Mouse (Mus musculus): Measurements from ENCODE around the gene Ssh3.
"Not testable (repeated sequence)": the region's sequence is repeated elsewhere in the genome, so short reads cannot be mapped to it uniquely, and the experiment has no call there.

The Ssh3 gene

DNA sequence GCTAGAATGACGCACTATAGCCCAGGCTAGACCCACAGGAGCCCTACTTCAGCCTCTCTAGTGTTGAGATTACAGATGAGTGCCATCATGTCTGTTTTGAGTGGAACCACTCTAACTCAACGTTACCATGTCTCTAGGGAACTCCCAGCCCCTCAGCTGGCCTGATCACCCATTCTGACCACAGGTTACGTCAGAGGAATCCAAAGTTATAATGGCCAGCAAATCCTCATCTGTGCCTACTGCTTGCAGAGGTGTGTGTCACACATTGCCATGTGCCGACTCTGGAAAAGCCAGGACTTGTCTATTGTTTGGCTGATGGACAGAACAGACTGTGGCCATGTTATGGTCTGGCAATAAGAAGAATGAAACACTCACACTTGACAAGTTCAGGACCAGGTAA lies 26.4 kb upstream of the Ssh3 start:
- no peak for DNase-seq

DNA sequence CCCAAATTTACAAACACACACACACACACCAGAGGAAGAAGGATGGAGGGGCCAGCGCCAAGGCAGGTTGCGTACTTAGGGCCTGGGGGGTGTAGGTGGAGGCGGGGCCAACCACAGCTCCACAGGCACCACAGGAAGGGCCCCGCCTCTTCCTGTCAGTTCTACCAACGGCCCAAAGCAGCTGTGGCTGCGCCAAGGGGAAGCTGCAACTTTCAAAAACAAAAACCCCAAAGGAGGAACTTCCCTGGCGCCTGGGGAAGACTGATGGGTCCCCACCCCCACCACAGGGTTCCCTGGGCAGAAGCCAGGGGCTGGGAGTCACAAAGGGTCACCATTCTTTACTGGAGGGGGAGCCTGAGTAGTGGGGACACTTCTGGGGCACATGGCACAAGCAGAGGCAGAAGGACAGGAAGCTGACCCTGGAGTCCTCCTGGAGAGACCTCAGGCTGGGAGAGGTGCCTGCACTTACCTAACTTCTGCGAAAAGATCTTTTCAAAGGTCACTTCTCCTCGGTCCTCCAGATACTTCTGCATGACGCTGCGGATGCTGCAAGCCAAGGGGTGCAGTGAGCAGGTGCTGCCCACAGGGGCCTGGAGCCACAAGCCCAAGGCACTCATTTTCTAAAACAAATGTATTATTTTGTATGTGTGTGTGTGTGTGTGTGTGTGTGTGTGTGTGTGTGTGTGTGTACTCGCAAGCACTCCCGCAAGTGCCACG lies 25.6 kb upstream of the Ssh3 start:
- DNase-seq: peak; percentile 66

DNA sequence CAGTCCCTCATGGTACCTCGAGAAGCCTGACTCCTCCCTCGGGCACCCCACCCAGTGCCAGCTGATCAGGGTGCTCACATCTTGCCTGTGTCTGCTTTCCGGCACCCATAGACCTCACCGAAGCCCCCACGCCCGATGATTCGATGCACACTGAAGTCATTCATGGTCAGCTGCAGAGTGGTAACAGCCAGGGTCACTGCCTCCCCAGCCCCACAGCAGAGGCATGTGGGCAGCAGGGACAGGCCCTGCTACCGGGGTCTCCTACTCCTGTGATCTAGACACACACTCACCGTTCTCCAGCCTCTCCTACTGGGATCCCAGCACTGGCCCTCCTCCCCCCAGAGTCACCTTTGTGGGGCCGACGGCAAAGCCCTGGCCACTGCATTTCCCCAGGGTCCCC lies 22.2 kb upstream of the Ssh3 start:
- DNase-seq: no peak

DNA sequence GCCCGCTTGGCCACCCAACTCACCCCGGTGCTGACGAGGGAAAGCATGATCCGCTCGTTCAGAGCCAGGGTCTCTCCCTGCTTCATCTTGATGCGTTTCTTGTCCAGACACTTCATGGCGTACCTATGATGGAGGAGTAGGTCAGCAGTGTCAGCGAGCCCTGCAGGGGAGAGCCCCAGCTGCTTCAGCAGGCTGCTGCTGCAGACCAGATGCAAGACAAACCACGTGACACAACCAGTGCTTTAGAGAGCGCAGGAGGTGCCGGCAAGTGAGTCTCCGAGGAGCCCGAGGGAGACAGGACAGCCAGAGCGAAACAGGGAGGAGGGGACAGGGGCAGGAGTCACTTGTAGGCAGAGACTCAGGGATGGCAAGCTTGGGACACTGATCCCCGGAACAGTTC lies 21.8 kb upstream of the Ssh3 start:
- DNase-seq: no peak

DNA sequence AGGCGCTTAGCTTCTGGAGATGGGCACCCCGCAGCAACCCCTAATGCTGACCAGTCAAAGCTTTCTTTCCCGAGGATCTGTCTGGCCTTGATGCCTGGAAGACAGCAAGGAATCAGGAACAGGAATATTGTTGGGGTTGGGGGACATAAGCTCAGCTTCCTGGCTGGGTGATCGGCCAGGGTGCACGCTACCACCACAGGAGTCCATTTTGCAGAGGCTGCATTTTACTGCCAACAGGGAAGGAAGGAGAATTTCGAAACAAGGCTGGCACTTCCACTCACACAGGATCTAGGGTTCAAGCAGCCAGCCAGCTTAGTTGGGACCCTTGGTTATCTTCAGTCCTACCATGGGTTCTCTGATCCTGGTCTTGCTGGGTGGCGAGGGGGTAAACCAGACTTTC lies 14.7 kb upstream of the Ssh3 start:
- no peak for DNase-seq

DNA sequence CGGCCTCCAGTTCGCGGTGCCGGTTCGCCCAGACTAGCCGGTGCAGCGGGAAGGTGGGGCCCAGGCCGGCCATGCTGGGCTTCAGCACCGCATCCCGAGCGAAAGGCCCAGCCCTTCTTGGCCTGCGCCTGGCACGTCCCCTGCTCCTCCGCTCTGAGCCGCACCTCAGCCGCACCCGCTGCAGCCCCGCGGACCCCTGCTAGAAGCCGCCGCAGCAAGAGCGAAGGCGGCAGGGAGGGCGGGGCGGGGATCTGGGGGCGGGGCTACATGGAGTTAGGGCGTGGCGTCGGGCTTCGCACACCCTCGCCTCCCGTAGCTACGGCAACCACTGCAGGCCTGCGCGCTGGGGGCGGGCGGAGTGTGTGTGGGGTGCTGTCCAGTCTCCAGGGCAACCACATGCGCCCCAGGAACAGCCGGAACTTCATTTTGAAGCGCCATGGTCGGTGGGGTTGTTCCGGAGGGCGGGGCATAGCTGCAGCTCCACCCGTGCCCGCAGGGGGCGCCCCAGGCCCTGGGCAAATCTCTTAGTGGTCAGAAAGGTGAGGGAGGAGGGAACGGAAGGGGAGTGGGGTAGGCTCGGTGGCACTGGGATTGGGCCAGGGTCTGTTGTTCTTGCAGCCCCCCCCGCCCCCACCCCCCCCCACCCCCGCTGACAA lies 14.0 kb upstream of the Ssh3 start, which contains the start of gene Ankrd13d:
Gene Ankrd13d, minus strand, starts transcription at position 240 of the 656 bp plus-strand sequence.
- peak; percentile 90 for DNase-seq

DNA sequence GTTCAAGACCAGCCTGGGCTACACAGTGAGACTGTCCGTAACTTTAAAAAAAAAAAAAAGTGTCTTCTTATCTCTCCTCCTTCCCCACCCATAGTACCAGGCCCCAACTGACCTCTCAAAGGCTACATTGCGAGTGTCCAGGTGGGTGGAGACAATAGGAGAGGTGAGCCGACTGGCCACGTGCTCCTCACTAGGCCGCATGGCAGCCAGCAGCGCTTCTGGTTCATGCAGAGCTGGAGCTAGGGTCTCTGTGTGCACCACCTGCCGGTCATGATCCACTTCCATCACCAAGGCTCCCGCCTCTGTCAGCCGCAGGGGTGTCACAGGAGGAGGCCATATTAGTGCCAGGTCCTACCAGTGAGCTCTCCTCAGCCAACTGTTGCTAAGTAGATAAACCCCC lies 11.4 kb upstream of the Ssh3 start:
- DNase-seq: no peak

DNA sequence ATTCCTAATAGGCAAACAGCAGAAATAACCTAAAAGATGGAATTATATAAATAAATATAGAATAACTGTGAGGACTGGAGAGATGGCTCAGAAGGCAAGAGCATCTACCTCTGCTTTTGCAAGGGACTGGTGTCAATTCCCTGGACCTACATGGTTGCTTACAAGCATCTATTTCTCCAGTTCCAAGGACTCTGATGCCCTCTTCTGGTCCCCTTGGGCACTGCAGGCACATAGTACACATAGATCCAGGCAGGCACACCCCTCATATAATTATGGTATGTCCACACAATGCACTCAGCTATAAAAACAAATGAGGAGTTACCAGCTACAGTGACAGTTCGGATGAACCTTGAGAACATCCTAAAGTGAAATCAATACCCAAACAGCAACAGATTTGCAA lies 10.5 kb upstream of the Ssh3 start:
- DNase-seq: peak; percentile 42

DNA sequence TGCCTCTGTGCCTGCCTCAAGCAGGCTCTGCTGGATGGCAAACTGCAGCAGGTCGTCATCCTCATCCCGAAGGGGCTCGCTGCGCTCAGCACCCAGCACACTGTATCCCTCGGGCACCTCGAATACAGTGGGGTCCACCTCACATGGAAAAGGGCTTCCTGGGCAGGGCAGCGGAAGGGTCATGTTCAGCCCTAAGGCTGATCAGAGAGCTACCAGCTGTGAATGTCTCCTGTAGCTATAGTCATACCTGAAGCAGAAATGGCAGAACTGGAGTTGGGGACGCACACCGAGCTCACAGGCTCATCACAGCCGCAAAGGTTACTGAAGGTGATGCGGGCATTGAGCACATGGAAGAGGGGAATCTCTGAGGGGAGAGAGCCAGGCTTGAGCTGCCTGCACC lies 2.0 kb upstream of the Ssh3 start:
- no peak for DNase-seq

DNA sequence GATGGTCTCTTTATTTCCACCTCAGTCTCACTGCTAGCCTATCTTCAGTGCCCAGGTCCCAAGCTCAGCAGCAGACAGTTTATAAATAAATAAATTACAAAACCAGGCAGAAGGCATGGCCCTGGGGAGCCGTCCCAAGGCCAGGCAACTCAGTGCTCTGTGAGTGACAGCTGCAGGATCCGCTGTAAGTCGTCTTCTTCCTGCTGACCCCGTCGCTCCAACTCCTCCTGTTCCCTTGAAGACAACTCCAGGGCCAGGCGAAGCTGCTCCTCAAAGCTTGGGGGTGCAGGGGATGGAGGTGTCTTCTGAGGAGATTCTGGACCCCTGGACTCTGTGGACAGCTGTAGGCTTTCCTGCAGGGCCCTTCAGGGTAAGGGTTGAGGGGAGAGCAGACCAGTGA lies 1.2 kb upstream of the Ssh3 start:
- DNase-seq: no peak

DNA sequence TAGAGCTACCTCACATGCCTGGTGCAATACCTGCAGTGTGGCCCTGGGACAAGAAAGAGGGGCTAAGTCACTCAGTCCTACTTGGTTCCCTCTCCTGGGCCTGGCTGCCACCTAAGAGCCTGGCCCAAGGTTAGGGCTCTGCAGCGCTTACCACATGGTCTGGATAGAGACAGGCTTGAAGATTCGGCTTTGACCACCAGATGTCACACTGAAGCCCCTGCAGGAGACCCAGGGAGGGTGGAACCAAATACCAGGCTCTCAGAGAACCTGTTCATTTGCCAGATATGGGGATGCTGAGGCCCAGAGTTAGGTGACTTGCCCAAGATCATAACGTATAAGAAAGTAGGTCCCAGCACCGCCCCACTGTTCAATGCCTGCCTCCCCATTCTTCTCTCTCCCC lies 3.0 kb downstream of the Ssh3 start:
- no peak for DNase-seq

DNA sequence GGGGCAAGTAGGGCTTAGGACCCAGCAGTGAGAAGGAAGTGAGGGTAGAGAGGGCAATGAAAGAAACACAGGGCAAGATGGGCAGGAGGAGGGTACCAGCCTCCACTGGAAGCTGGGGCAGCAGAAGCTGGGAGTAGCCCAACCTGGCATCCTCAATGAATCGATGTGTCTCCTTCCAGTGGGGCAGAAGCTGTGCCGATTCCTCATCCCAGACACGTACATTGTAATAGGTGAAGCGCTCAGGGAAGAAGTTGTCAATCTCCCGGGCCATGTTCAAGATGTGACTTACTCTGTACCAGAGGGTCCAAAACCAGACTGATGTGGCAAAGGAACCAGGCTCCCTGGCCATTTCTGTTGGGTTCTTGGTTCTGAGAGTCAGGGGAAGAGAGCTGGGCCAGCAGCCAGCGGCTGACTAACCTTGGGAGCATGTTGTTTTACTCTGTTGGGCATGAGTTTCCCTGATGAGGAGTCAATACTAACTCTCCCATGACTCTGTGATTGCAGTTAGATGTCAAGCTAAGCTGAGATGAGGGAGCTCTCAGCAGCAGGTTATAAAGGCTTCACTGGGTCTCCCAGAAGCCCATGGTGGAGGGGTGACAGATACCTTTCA lies 4.7 kb downstream of the Ssh3 start:
- DNase-seq: no peak

DNA sequence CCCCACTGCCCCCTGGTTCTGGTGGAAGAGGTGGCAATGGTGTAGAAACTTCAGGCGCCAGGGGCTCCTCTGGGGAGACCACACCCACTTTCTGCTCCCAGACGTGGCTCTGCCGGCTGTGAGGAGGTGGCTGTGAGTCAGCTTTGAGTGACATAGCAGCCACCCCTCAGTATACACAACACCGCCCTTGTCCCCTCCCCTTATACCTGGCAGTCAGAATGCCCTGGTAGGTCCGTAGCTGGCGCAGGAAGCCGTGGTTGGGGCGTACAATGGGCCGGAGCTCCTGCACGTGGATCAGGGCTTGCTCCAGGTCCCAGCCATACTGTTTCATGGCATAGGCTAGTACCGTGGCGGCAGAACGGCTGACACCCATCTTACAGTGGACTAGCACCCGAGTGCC lies 5.3 kb downstream of the Ssh3 start:
- no peak for DNase-seq

DNA sequence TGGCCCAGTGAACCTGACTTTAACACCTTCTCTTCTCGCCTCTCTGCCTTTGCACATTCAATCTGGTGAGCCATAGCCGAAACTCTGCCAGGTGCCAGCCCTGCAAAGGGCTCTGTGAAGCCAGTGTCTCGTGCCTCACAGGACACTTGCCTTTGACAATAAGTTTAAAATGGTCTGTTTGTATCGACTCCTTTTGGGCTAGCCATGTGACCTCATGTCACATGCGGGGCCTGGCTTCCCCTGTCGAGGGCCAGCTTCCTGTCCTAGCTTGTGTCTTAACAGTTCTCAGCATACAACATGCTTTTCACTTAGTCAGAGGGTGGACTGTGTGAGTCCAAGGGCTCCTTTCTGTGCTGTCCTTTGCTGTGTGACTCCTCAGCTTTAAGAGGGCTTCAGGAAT lies 6.2 kb downstream of the Ssh3 start:
- DNase-seq: no peak

DNA sequence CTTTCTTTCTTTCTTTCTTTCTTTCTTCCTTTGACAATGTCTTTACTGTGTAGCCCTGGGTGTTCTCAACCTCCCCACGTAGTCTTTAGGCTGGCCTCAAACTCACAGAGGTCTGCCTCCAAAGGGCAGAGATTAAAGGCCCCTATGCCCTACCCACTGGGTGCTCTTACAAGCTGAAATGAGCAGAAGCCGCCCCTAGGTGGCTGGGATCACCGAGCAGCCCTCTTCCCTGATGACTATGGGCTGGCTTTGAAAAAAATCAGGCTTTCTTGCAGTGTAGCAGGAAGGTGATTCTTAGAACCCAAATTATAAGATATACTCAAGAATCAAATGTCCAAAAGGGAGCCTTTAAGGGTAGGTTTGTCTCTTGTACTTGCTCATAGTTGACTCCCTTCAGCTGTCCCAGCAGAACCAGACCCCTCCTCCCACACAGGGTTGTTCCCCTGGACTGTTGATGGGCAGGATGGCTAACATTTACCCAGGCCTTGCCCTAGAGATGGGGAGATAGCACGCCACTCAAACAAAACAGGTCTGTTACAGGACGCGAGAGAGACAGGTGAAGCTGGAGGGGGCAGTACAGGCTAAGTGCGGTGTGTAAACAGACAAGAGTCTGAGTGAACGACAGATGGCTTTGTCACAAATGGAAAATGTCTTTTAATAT lies 7.8 kb downstream of the Ssh3 start:
- DNase-seq: no peak

DNA sequence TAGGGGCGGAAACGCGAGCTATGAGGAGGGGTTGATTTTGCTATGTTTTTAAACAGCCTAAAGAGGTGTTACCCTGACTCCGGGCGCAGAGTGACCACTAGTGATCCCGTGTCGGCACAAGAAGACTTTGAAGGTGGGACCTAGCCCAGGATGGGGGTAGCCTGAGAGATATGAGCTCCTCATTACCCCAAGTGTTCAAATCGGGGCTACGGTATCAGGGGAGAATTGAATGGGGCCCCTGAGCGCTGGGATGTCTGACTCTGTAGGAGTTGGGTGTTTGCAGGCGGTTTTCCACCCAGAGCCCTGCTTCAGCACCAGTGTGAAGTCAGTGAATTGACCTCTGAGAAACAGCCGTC lies 11.1 kb downstream of the Ssh3 start:
- DNase-seq: no peak

DNA sequence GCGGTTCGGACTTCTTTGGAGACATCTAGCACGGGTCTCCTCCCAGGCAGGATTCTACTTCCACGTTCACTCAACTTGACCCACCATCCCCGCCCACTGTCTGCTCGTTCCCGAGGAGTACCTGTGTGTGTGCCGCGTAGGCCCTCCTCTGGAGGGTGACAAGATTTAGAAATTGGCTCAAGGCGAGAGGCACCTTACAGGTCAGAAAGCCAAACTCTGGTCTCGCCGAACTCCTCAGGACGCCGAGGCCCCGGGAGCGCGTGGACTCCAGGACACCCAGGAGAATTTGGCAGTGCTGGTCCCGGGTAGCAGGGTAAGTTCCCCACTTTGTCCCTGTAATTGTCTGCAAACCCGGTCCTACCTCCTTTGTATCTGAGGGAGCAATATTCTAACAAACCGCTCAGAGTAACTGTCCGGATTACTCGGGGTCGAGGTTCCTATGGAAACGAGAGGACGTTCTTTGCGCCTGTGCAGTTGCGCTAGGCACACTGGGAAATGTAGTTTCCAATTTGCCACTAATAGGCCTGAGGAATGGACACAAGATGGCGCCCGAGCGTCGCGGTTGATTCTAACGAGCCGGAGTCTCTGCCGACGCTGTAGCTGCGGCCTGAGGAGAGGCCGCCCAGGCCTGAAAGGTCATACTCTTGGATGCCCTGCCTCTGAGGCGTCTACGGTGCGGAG lies 11.6 kb downstream of the Ssh3 start:
- peak; percentile 91 for DNase-seq

DNA sequence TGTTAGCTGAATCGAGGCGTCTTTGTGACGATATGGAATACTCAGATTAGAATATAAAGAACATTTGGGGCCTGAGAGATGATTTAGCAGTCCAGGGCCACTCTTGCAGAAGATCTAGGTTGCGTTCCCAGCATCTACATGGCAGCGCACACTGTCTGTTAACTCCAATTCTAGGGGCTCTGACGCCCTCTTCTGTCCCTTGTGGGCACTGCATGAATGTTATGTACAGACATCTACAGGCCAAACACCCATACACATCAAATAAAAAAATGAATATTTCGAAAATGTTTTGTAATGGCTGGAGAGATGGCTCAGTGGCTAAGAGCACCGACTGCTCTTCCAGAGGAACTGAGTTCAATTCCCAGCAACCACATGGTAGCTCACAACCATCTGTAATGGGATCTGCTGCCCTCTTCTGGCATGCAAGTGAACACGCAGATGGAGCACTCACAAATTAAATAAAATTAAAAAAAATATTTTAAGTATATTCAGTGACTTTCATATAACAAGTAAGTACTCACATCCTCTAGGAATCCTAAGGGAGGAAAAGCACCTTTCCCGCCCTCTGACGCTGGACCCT lies 13.3 kb downstream of the Ssh3 start:
- DNase-seq: no peak

DNA sequence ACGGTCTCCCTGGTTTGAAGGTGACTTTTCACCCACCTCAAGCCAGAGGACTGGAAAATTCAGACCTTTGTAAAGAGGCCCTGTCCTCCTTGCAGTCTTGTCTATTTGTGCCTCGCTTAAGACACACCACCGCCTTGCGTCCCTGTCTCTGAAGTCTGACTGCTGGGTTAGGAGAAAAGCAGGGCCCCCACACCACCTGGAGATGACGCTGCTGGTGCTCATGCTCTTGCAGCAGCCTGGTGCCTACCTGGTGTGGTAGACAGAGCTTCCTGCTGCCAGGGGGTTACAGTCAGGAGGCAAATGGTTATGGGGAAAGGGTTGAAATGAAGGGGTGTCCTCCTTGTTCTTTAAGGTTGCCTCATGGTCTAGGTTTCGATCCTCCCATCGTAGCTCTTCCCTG lies 14.8 kb downstream of the Ssh3 start:
- DNase-seq: no peak

DNA sequence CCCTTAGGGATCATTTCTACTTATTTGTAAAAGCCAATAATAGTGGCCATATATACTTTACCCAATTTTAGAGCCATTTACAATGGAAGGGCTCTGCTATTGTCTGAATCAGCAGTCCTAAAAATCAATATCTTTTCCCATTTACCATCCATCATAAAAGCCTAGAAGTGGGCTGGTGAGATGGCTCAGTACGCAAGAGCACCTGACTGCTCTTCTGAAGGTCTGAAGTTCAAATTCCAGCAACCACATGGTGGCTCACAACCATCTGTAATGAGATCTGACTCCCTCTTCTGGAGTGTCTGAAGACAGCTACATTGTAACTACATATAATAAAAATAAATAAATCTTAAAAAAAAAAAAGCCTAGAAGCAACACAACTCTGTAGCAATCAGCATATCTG lies 20.3 kb downstream of the Ssh3 start:
- DNase-seq: not testable (repeated sequence)

DNA sequence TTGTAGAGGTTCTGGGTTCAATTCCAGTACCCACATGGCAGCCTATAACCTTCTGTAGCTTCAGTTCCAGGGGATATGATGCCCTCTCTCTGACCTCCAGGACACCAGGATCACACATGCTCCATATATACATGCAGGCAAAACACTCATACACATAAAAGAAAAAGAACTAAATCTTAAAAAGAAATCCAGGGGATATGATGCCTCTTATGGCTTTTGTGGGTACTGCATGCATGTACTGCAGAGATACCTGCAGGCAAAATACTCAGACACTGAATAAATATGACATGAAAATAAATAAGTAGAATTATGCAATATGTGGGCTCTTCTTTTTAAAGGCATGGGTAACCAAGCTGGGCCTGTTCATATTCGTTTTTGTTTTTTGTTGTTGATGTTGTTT lies 22.0 kb downstream of the Ssh3 start:
- no peak for DNase-seq

DNA sequence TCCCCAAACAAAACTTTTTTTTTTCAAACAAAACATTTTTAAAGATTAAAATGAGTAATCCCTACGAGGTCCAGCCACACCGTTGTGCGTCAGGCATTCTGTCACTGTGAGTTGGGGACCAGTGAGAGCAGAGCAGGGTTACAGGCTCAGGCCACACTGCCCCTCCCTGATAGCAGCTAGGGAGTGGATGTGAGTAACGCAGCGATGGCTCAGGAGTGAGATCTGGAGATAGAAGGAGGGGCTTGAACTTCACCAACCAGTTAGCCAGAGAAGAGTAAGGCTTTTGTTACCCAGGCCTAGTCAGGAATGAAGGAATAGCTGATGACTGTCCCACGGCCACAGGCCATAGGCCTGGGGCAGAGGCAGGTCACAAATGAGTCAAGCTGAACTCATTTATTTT lies 24.2 kb downstream of the Ssh3 start:
- no peak for DNase-seq

DNA sequence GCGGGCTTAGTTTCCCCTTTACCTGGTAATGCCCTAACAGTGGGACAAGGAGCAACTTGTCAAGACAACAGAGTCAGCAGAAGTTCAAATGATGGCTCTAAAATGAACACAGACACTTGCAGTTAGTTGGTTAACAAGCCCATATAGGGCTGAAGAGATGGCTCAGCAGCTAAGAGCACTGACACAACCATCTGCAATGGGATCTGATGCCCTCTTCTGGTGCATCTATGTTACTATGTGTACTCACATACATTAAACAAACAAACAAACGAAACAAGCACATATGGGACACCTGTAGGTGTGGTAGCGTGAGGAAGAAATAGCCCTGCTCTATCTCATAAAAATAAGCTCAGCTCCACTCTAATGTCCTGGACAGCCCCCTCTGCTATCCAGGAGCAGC lies 26.6 kb downstream of the Ssh3 start:
- no peak for DNase-seq

Data from liver (tissue).